Mouse (Mus musculus) hindbrain, embryonic 16.5 days (tissue): ENCODE results near the gene Slc5a10. TPM values are rescaled to one million over a fixed set of nuclear protein-coding genes. Genes with fewer than 3 reads are reported as not detected.

Experiments
- ATAC-seq: fragments of 200-750 bp; cut with Nextera tagmentation; 2 replicates; pipeline ENCODE4 v1.8.0; 2017; ENCODE audit warnings: moderate TSS enrichment, moderate library complexity
- H3K27ac ChIP-seq: fragments of 300-500 bp; sonication (generic); 2 replicates; pipeline ENCODE4 v1.5.1; 2014; ENCODE audit warnings: low read depth, mild to moderate bottlenecking, control low read depth, low read length, moderate library complexity
- H3K27me3 ChIP-seq: fragments of 300-500 bp; sonication (generic); replicated peaks from 2 replicates; pipeline ENCODE4 v1.6.1; 2014; ENCODE audit warnings: low read length; ENCODE audit not compliant: control insufficient read depth, insufficient read depth
- H3K36me3 ChIP-seq: fragments of 300-500 bp; sonication (generic); 2 replicates; pipeline ENCODE4 v1.6.1; 2014; ENCODE audit warnings: mild to moderate bottlenecking, low read length, moderate library complexity, mixed read lengths; ENCODE audit not compliant: control insufficient read depth, insufficient read depth
- H3K4me1 ChIP-seq: fragments of 300-500 bp; sonication (generic); 2 replicates; pipeline ENCODE4 v1.6.1; 2014; ENCODE audit warnings: low read depth, low read length; ENCODE audit not compliant: control insufficient read depth, insufficient read depth
- H3K4me2 ChIP-seq: fragments of 300-500 bp; sonication (generic); 2 replicates; pipeline ENCODE4 v1.6.1; 2014; ENCODE audit warnings: mild to moderate bottlenecking, low read length, control low read depth, moderate library complexity
- H3K4me3 ChIP-seq: fragments of 300-500 bp; sonication (generic); 2 replicates; pipeline ENCODE4 v1.5.1; 2014; ENCODE audit warnings: mild to moderate bottlenecking, low read length, control low read depth, moderate library complexity
- H3K9ac ChIP-seq: fragments of 300-500 bp; sonication (generic); 2 replicates; pipeline ENCODE4 v1.6.1; 2014; ENCODE audit warnings: low read depth, mild to moderate bottlenecking, control low read depth, low read length, moderate library complexity
- H3K9me3 ChIP-seq: fragments of 300-500 bp; sonication (generic); 2 replicates; pipeline ENCODE4 v1.6.1; 2014; ENCODE audit warnings: mild to moderate bottlenecking, low read length, moderate library complexity; ENCODE audit not compliant: control insufficient read depth
- WGBS: fragments of 180-500 bp; shearing (Covaris S2); extraction: QIAGEN DNeasy Blood & Tissue Kit; methylation state at CpG from one replicate; pipeline ENCODE4 v1.1.7; 2014; 5-methylcytosine and 5-hydroxymethylcytosine counted together
- polyA plus RNA-seq: library from polyadenylated mRNA; unstranded; fragments of >200 nt; fragmentation: Nextera tagmentation; extraction: Ambion mirVana; gene quantifications from 2 replicates; pipeline ENCODE4 v1.2.1, GENCODE M21; 2015

The Slc5a10 gene
- polyA plus RNA-seq, 1 experiment from 2014 or later, result not detected

GRCm38 (mm10) chr11:61698852-61699251, 21.8 kb downstream of the Slc5a10 start:
- no peak overlapping the region for H3K9ac ChIP-seq
- H3K4me3 ChIP-seq, result no peak overlapping the region
- no peak overlapping the region for H3K27ac ChIP-seq
- no peak for ATAC-seq
- H3K36me3 ChIP-seq, result no peaks in the 10 kb centered on the region
- H3K4me1 ChIP-seq, result no peaks in the 10 kb centered on the region
- no peaks in the 10 kb centered on the region for H3K27me3 ChIP-seq
- no peak overlapping the region for H3K4me2 ChIP-seq
- H3K9me3 ChIP-seq, result no peaks in the 10 kb centered on the region

DNA sequence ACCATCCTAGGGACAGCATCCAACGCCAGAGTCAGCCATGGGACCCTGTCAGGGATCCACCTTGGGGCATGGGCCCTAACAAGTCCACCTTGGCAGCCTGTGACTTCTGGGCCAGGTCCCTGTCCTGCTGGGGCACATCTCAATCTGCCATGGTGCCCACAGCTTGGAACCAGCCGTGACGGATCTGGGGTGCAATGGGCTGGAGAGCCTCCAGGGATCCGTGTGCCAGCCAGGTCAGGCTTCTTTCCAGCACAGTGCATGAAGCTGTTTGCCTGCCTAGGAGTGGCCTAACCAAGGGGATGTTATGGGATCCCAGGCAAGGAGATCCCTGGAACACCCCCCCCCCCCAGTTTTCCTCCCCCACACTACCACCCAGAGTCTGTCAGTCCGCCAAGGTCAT, 27.6 kb downstream of the Slc5a10 start:
- no peak overlapping the region for H3K27ac ChIP-seq
- no peak overlapping the region for H3K9ac ChIP-seq
- H3K4me2 ChIP-seq, result no peak overlapping the region
- H3K27me3 ChIP-seq, result no peaks in the 10 kb centered on the region
- ATAC-seq, result no peak
- no peaks in the 10 kb centered on the region for H3K36me3 ChIP-seq
- H3K4me1 ChIP-seq, result no peaks in the 10 kb centered on the region
- no peaks in the 10 kb centered on the region for H3K9me3 ChIP-seq
- WGBS, result 83% methylated on average over 4 of the region's 5 CpGs
- no peak overlapping the region for H3K4me3 ChIP-seq

DNA sequence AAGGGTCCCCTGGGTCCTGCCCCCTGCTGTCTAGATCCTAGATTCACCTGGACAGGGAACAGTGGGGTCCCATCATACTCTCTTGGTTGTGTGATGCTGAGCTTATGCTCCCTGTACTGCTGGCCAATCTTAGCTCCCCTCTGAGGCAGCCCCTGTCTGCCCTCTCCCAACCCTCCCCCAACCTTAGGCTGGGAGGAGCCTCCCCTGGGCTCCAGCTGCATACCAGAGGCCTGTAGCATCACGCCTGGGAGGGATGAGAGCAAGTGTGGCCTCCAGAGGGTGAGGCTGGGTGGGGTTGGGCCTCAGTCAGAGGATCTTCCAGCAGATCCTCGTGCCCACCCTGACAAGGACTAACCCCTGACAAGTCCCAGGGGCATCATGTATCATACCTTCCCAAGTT, 33.0 kb downstream of the Slc5a10 start:
- Histone ChIP-seq H3K36me3 (no peaks in the 10 kb centered on the region), H3K9me3 (no peaks in the 10 kb centered on the region), H3K27ac (no peak overlapping the region), H3K9ac (no peak overlapping the region), H3K4me1 (peaks cover 4% of the 10 kb centered on the region; the same call in 1 of the 2 replicates), H3K27me3 (peaks cover 32% of the 10 kb centered on the region), H3K4me2 (no peak overlapping the region), H3K4me3 (no peak overlapping the region)
- WGBS, result 54% methylated on average over 2 of the region's 2 CpGs
- no peak for ATAC-seq

DNA sequence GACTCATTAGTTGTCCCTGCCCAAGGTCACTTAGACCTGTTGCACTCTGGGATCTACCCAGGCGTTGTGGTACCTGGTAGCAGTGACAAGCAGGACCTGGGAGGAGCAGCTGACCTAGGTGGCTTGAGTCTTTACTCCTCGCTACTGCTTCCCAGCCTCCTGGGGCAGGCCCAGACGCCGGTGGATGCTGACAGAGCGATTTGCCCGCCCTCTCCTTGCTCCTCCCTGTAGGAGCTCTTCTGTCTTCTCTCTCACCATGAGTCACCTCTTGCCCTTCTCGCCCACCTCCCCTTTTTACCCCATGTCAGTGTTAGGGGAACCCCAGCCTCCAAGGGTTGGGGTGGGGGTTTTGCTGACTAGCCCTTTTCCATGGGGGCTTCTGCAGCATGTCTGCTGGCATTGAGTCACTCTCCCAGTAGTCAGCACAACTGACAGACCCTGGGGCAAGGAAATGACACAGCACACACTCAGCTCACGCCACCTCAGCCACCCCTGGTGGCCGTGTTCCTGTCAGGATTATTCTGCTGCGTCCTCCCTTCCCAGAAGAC, 33.6 kb downstream of the Slc5a10 start:
- H3K36me3 ChIP-seq, result no peaks in the 10 kb centered on the region
- peaks cover 32% of the 10 kb centered on the region for H3K27me3 ChIP-seq
- H3K9ac ChIP-seq, result no peak overlapping the region
- H3K4me3 ChIP-seq, result no peak overlapping the region
- peaks cover 4% of the 10 kb centered on the region; the same call in 1 of the 2 replicates for H3K4me1 ChIP-seq
- H3K4me2 ChIP-seq, result no peak overlapping the region
- ATAC-seq, result no peak
- WGBS, result 36% methylated on average over 10 of the region's 10 CpGs
- no peak overlapping the region for H3K27ac ChIP-seq
- H3K9me3 ChIP-seq, result no peaks in the 10 kb centered on the region

DNA sequence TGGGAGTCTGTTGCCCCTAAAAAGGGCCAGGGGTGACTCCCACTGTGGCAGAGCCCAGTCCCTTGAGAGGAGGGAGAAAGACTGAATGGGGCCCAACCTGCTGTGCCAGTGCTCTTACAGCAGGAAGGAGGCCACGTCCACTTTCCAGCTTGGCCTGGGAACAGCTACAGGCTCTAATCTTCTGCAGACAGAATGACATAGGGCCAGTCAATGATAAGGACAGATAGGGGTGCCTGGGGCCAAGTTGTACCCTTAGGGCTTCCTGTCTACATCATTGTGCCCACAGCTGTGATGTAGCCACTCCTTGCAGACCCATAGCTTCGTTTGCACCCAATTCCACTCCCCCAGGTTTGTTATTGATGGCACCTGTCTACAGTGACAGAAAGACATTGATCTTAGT, 34.5 kb downstream of the Slc5a10 start:
- H3K4me2 ChIP-seq, result no peak overlapping the region
- no peaks in the 10 kb centered on the region for H3K9me3 ChIP-seq
- H3K27me3 ChIP-seq, result peaks cover 32% of the 10 kb centered on the region
- no peak overlapping the region for H3K9ac ChIP-seq
- no peaks in the 10 kb centered on the region for H3K36me3 ChIP-seq
- ATAC-seq, result no peak
- H3K27ac ChIP-seq, result no peak overlapping the region
- WGBS, result 65% methylated on average over 2 of the region's 2 CpGs
- no peak overlapping the region for H3K4me3 ChIP-seq
- H3K4me1 ChIP-seq, result peaks cover 4% of the 10 kb centered on the region; the same call in 1 of the 2 replicates

- no peak overlapping the region for H3K27ac ChIP-seq
- H3K4me1 ChIP-seq, result peaks cover 4% of the 10 kb centered on the region; the same call in 1 of the 2 replicates
- H3K9me3 ChIP-seq, result no peaks in the 10 kb centered on the region
- WGBS, result 70% methylated on average over 8 of the region's 8 CpGs
- H3K4me3 ChIP-seq, result no peak overlapping the region
- no peaks in the 10 kb centered on the region for H3K36me3 ChIP-seq
- ATAC-seq, result no peak
- H3K9ac ChIP-seq, result no peak overlapping the region
- H3K27me3 ChIP-seq, result peaks cover 32% of the 10 kb centered on the region
- no peak overlapping the region for H3K4me2 ChIP-seq
These were observed 35.4 kb downstream of the Slc5a10 start for GRCm38 (mm10) chr11:61685119-61685725.

- no peaks in the 10 kb centered on the region for H3K36me3 ChIP-seq
- H3K4me2 ChIP-seq, result peak within 1 kb of the TSS; percentile 44
- no peaks in the 10 kb centered on the region for H3K9me3 ChIP-seq
- H3K27ac ChIP-seq, result no peak within 1 kb of the TSS
- peaks cover 4% of the 10 kb centered on the region; the same call in 1 of the 2 replicates for H3K4me1 ChIP-seq
- no peak for ATAC-seq
- H3K4me3 ChIP-seq, result peak within 1 kb of the TSS; percentile 34
- H3K9ac ChIP-seq, result no peak within 1 kb of the TSS
- 2% methylated on average over 76 of the region's 76 CpGs for WGBS
- H3K27me3 ChIP-seq, result peaks cover 32% of the 10 kb centered on the region
These were observed 36.5 kb downstream of the Slc5a10 start, which contains the start of gene Fam83g for GRCm38 (mm10) chr11:61683907-61684731. TSS of gene Fam83g (plus strand) at chr11:61684091.

DNA sequence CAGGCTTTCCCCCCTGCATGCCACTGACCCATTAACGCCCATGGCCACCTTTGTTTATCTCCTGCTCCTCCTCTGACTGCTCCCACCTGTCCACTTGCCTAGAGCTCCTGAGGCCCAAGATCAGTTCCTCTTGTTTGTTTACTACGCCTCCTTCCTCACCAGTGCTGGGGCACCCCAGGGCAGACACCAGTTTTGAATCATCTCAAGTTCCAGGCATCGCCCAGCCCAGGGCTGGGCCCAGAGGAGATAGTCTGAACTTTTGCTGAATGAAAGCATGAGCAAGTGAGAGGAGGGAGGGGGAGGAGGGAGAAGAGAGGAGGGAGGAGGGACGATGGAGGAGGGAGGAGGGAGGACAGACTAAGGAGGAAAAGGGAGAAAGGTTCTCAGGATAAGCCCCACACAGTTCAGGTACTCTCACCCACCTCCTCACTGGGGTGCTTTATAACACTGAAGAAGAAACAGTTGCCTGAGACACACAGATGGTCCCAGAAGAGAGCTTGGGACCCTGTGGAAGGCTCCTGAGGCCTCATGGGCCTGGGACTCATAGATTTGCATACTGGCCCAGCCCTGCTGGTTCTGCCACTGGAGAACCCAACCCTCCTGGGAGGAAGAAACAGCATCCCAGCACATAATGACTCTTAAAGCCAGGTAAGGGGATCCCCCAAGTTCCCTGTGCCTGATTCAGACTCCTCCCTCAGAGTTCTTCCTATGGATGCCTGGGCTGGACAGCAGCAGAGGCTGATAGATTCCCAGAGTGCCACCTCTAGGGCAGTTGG, 41.3 kb downstream of the Slc5a10 start:
- WGBS, result 76% methylated on average over 4 of the region's 4 CpGs
- H3K27ac ChIP-seq, result no peak overlapping the region
- H3K36me3 ChIP-seq, result no peaks in the 10 kb centered on the region
- no peak overlapping the region for H3K9ac ChIP-seq
- no peaks in the 10 kb centered on the region for H3K9me3 ChIP-seq
- H3K27me3 ChIP-seq, result peaks cover 14% of the 10 kb centered on the region
- no peak overlapping the region for H3K4me3 ChIP-seq
- H3K4me2 ChIP-seq, result no peak overlapping the region
- ATAC-seq, result no peak
- peaks cover 2% of the 10 kb centered on the region for H3K4me1 ChIP-seq
